Mouse (Mus musculus): ENCODE measurements at regions not wholly inside any gene's neighbourhood (a gene's known extent, or its start where the extent isn't known, plus 50 kb on each side); places are given as distances from the start of the nearest gene placed in this dataset.
"Not testable (repeated sequence)": the region's sequence is repeated elsewhere in the genome, so short reads cannot be mapped to it uniquely, and the experiment has no call there.

DNA sequence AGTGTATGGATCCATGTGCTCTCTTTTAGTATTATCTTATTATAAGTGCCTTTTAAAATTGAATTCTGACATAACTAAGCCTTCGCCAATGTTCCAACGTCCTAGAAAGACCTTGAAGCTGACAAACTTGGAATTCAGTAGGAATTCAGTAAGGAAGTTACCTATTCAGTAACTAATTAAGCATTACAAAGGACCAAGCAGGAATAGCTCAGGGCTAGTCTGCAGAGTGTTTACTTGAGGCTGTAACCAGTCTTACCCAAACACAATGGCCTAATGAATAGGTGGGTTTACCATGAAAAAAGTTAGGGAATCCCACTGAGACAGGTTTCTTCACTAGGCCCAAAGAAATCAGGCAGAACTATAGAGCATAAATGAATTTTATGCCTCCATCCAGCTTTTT lies 92.6 kb upstream of the Slc22a30 start:
- TF ChIP-seq CTCF, EP300 (IDR thresholded peaks at IDR 0.05; ENCODE audit: low read depth): not testable (repeated sequence)

Measured in liver, embryonic 14.5 days (tissue).